Mouse (Mus musculus): ENCODE results near the gene Gtpbp8. TPM values are rescaled to one million over a fixed set of nuclear protein-coding genes. Genes with fewer than 3 reads are reported as not detected.

The Gtpbp8 gene
- total RNA-seq (2018; cell fraction: chromatin; rRNA removed), result 10 to 100 TPM in 23 of 26 experiments, 1 to 10 TPM in 3; 6.4 to 59.2 (median 25.5) TPM
- total RNA-seq (2018; cell fraction: cytosol; rRNA removed), result 10 to 100 TPM; 13.9 to 34.7 (median 24.2) TPM
- total RNA-seq (2018; cell fraction: nucleus; rRNA removed), result 10 to 100 TPM; 11.5 to 61.5 (median 25.2) TPM
- polyA plus RNA-seq (2018), result 23.0 to 34.3 TPM (median 27.6 TPM) in 3 replicates

- peak within 1 kb of the TSS; percentile 89 for H3K4me3 ChIP-seq (ENCODE audit: inconsistent target)
- 1% methylated on average over 47 of the region's 47 CpGs for WGBS (ENCODE audit: missing documents)
- peak within 1 kb of the TSS; percentile 84 for H3K27ac ChIP-seq
- peaks cover 15% of the 10 kb centered on the region; the same call in 1 of the 2 replicates for H3K36me3 ChIP-seq (ENCODE audit: inconsistent target)
- peaks cover 42% of the 10 kb centered on the region for H3K79me2 ChIP-seq (ENCODE audit: inconsistent target)
These were observed at the start of gene Gtpbp8 for GRCm38 (mm10) chr16:44745866-44746562. TSS of gene Gtpbp8 (minus strand) at chr16:44746363.

DNA sequence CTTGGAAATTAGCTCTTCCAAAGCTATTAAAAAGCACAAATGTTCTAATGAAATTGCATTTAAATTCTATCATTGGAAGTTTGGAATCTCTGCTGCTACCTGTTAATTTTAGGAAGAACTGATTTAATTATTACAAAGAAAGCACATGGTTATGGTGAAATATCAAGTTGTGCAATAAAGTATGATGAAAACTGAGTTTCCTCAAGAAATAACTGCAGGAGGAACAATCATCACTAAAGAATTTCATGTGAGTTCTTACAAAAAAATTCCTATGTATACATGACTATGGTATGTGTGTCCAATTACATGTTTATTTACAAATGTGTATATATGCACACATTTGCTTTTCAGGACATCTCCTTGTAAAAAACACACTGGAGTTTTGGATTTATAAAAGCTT is 48.3 kb upstream of the Gtpbp8 start:
- Histone ChIP-seq H3K4me3 (ENCODE audit: inconsistent target) (no peak overlapping the region), H3K36me3 (ENCODE audit: inconsistent target) (peaks cover 54% of the 10 kb centered on the region), H3K79me2 (ENCODE audit: inconsistent target) (peaks cover 14% of the 10 kb centered on the region; the same call in 1 of the 2 replicates), H3K27ac (peak overlapping the region; percentile 52)

GRCm38 (mm10) chr16:44786934-44787333 is 40.8 kb upstream of the Gtpbp8 start:
- Histone ChIP-seq H3K27ac (no peak overlapping the region), H3K4me3 (ENCODE audit: inconsistent target) (no peak overlapping the region), H3K36me3 (ENCODE audit: inconsistent target) (peaks cover 38% of the 10 kb centered on the region), H3K79me2 (ENCODE audit: inconsistent target) (peaks cover 65% of the 10 kb centered on the region)
- 56% methylated on average over 1 of the region's 1 CpGs for WGBS (ENCODE audit: missing documents)

- H3K4me3 ChIP-seq (ENCODE audit: inconsistent target), result no peak overlapping the region
- H3K79me2 ChIP-seq (ENCODE audit: inconsistent target), result peaks cover 89% of the 10 kb centered on the region
- H3K36me3 ChIP-seq (ENCODE audit: inconsistent target), result no peaks in the 10 kb centered on the region
- WGBS (ENCODE audit: missing documents), result 88% methylated on average over 4 of the region's 4 CpGs
- no peak overlapping the region for H3K27ac ChIP-seq
These were observed 34.6 kb upstream of the Gtpbp8 start for GRCm38 (mm10) chr16:44780751-44781150.

GRCm38 (mm10) chr16:44779494-44779893 is 33.3 kb upstream of the Gtpbp8 start:
- 56% methylated on average over 3 of the region's 5 CpGs for WGBS (ENCODE audit: missing documents)
- Histone ChIP-seq H3K4me3 (ENCODE audit: inconsistent target) (0 out of 2 replicates have a peak overlapping the region, but pooled peaks have one; percentile 16), H3K36me3 (ENCODE audit: inconsistent target) (no peaks in the 10 kb centered on the region), H3K27ac (peak overlapping the region; percentile 97), H3K79me2 (ENCODE audit: inconsistent target) (peaks cover 89% of the 10 kb centered on the region)

DNA sequence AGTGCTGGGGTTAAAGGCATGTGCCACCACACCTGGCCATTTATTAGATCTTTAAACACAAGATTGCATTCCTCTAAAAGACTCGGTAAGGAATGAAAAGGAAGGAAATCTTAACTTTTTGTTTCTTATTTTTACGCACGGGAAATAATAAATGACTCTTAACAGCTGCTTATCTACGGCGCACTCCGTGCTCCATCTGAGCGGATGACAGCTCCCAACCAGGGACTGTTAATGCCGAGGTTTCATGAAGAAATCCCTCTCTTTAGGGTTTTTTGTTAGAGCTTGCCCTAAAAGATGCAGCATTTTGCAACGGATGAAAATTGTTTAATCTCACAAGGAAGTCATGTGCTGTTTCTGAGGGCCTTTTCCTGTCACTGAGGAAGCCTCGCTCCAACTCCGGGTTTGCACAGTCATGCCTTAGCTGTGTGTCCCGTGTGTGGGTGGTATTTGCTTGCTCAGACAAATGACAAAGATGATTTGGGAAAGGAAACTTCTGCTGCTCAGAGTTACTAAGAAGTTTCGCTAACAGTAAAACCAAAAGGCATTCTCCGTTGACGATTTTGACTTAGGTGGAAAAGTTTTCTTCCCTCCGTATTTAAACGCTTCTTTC is 32.5 kb upstream of the Gtpbp8 start:
- Histone ChIP-seq H3K79me2 (ENCODE audit: inconsistent target) (peaks cover 89% of the 10 kb centered on the region), H3K27ac (peak overlapping the region; percentile 97), H3K36me3 (ENCODE audit: inconsistent target) (no peaks in the 10 kb centered on the region), H3K4me3 (ENCODE audit: inconsistent target) (peak overlapping the region; percentile 16; the same call in 1 of the 2 replicates)
- WGBS (ENCODE audit: missing documents), result 1% methylated on average over 17 of the region's 17 CpGs

DNA sequence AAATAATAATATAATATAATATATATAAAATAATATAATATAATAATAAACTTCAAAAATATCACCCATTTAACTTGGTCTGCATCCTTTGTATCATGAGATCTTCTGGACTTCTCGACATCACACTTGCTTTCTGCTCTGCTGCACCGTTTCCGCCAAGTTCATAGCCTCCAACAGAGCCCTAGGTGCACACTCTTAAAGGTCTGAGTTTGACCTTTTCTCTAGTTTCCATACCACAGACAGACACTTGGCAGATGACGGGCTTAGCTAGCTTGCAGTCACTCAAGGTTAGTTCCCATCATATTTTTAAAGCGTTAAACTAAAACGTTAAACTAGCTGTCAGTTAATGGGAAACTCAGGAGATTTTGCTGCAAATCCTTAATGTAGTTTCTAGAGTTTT is 28.0 kb upstream of the Gtpbp8 start:
- Histone ChIP-seq H3K4me3 (ENCODE audit: inconsistent target) (no peak overlapping the region), H3K27ac (no peak overlapping the region), H3K36me3 (ENCODE audit: inconsistent target) (no peaks in the 10 kb centered on the region), H3K79me2 (ENCODE audit: inconsistent target) (peaks cover 89% of the 10 kb centered on the region)
- WGBS (ENCODE audit: missing documents), result 98% methylated on average over 6 of the region's 6 CpGs

- no peaks in the 10 kb centered on the region for H3K36me3 ChIP-seq (ENCODE audit: inconsistent target)
- peaks cover 94% of the 10 kb centered on the region for H3K79me2 ChIP-seq (ENCODE audit: inconsistent target)
- H3K27ac ChIP-seq, result peak overlapping the region; percentile 15; the same call in 1 of the 2 replicates
- WGBS (ENCODE audit: missing documents), result 48% methylated on average over 3 of the region's 3 CpGs
- H3K4me3 ChIP-seq (ENCODE audit: inconsistent target), result no peak overlapping the region
These were observed 27.5 kb upstream of the Gtpbp8 start for GRCm38 (mm10) chr16:44773673-44774072.

DNA sequence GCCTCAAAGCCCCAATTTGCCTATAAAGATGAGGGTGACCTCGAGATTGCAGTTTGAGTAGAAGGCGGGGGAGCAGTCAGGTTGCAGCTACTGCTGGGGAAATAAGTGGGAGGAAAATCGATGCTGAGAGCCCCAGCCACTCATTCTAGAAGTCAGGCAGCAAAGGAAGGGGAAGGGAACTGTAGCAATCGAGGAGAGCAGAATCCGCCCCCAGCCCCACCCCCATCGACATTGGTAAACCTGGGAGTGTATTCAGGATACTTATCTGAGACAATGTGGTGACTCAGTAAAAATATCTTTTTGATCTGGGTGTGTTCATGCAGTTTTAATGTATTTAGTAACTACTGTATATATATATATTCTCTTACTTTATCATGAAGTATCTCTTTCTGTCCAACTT is 26.4 kb upstream of the Gtpbp8 start:
- Histone ChIP-seq H3K79me2 (ENCODE audit: inconsistent target) (peaks cover 100% of the 10 kb centered on the region), H3K4me3 (ENCODE audit: inconsistent target) (no peak overlapping the region), H3K36me3 (ENCODE audit: inconsistent target) (no peaks in the 10 kb centered on the region), H3K27ac (no peak overlapping the region)
- 25% methylated on average over 4 of the region's 6 CpGs for WGBS (ENCODE audit: missing documents)

GRCm38 (mm10) chr16:44767967-44768366 is 21.8 kb upstream of the Gtpbp8 start:
- no peaks in the 10 kb centered on the region for H3K36me3 ChIP-seq (ENCODE audit: inconsistent target)
- peaks cover 83% of the 10 kb centered on the region for H3K79me2 ChIP-seq (ENCODE audit: inconsistent target)
- peak overlapping the region; percentile 95 for H3K27ac ChIP-seq
- peak overlapping the region; percentile 87 for H3K4me3 ChIP-seq (ENCODE audit: inconsistent target)
- WGBS (ENCODE audit: missing documents), result 25% methylated on average over 2 of the region's 2 CpGs

DNA sequence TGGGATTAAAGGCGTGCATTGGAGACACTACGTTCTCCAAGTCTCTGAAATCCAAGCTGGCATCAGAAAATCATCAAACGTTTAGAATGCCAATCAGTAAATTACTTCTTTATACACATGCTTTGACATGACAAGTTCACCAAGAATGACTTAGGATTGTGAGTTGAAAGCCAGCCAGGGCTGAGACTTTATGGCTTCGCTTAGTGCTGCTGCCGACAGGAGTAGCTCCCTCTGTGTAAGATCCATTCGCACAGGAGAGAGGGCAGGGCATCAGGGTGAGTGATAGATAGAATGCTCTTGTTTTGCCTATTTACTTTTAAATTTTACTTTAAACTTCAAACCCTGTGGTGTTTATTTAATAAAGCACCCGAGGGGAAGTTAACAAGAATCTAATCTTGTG is 21.3 kb upstream of the Gtpbp8 start:
- Histone ChIP-seq H3K79me2 (ENCODE audit: inconsistent target) (peaks cover 78% of the 10 kb centered on the region), H3K4me3 (ENCODE audit: inconsistent target) (peak overlapping the region; percentile 87), H3K27ac (peak overlapping the region; percentile 95), H3K36me3 (ENCODE audit: inconsistent target) (no peaks in the 10 kb centered on the region)
- WGBS (ENCODE audit: missing documents), result 40% methylated on average over 7 of the region's 7 CpGs

DNA sequence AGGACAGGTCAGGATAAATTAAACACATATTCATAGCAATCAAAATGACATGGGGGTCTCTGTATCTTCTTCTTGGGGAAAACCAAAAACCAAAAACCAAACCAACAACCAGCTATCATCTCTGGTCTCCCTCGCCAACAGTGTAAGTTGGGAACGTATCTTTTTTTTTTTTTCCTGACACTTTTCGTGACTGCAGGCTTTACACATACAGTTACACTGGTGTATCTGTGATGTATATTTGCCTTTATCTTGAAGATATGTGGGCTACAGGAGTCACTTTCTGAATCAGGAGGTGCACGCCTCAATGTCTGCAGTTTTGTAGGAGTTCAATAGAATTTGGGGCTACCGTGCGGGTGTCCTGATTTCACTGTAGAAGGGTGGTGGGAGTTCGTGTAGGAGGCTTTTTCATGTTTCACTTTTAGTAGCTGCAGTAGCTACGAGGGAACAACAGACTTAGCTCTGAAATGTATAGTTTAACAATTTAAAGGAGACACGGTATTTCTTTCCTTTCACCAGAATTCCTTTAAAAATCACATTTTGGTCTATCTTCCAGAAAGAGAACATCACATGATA is 20.2 kb upstream of the Gtpbp8 start:
- H3K79me2 ChIP-seq (ENCODE audit: inconsistent target), result peaks cover 67% of the 10 kb centered on the region
- 3% methylated on average over 9 of the region's 9 CpGs for WGBS (ENCODE audit: missing documents)
- no peaks in the 10 kb centered on the region for H3K36me3 ChIP-seq (ENCODE audit: inconsistent target)
- H3K4me3 ChIP-seq (ENCODE audit: inconsistent target), result peak overlapping the region; percentile 87
- peak overlapping the region; percentile 95 for H3K27ac ChIP-seq

DNA sequence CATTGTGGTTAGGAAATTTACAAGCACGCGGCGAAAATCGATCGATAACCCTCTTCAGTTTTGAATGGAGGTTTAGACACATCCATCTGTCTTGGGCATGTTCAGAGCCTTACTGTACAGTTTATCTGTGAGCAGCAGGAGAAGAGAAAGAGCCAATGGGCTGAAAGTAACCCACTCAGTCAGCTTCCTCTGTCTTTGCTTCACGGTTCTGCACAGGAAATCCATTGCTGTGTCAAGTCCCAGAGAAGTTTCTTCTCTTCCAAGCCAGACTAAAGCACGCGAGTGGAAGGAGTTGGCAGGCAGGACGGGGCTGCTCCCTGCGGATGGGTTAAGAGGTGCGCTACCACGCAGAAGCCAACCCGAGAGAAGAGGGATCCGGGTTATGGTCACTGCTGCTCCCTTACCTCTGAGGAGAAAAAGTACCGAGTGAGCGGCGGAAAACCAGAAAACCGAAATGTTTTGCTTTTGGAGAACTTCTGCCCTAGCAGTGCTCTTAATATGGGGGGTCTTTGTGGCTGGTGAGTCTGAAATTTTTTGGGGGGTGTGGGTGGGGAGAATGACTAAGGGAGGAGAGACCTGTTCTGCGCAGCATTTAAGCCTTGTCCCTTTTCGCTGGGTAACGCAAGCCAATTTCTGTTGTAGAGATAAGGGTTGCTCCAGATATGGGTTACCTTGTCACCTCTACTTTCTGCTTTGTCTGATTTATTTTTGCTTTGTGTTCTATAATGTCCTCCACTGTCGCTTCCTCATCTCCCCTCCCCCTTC is 19.6 kb upstream of the Gtpbp8 start, which contains the start of gene Cd200r1:
Gene Cd200r1, plus strand, starts transcription at position 182 of the 765 bp plus-strand sequence.
- Histone ChIP-seq H3K27ac (peak within 1 kb of the TSS; percentile 95), H3K36me3 (ENCODE audit: inconsistent target) (no peaks in the 10 kb centered on the region), H3K79me2 (ENCODE audit: inconsistent target) (peaks cover 61% of the 10 kb centered on the region), H3K4me3 (ENCODE audit: inconsistent target) (peak within 1 kb of the TSS; percentile 87)
- WGBS (ENCODE audit: missing documents), result under 1% methylated on average over 21 of the region's 22 CpGs

DNA sequence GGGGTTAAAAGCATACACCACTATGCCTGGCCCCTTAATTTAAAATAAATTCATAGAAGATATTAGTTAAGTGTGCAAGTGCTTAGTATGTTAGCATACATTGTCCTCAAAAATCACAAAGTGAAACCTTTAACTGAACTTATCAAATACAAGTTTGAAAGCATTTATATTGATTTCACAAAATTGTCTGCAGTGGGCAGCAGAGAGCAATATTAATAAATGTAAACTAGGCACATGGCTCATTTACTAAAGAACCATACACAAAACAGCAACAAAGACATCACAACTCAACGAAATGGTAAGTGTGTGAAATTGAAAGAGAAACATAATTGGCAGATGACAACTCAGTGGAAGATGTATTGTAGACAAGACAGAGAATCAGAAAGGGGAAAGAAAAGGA is 15.6 kb upstream of the Gtpbp8 start:
- Histone ChIP-seq H3K27ac (no peak overlapping the region), H3K79me2 (ENCODE audit: inconsistent target) (peaks cover 21% of the 10 kb centered on the region)
- 0% methylated on average over 1 of the region's 1 CpGs for WGBS (ENCODE audit: missing documents)

More for the DNA sequence above, 15.6 kb upstream of the Gtpbp8 start:
- no peak overlapping the region for H3K4me3 ChIP-seq (ENCODE audit: inconsistent target)
- H3K36me3 ChIP-seq (ENCODE audit: inconsistent target), result no peaks in the 10 kb centered on the region
